Mouse (Mus musculus) spleen, postnatal 10 days (tissue): ENCODE data around the gene Adora1.
"Not testable (repeated sequence)": the region's sequence is repeated elsewhere in the genome, so short reads cannot be mapped to it uniquely, and the experiment has no call there.

Experiments used
- DNase-seq, 2 experiments: peaks; one replicate each; pipeline ENCODE4 v3.0.0; 2021 to 2022; ENCODE audit warnings: low spot score in 2 of 2

Gene Adora1

GRCm38 (mm10) chr1:134235391-134235921 is at the start of gene Adora1:
Gene Adora1, minus strand, starts transcription at chr1:134235431.
- DNase-seq: no peak

- DNase-seq: no peak
Observed at GRCm38 (mm10) chr1:134283108-134283507, 47.9 kb upstream of the Adora1 start.

- DNase-seq: no peak
Observed at GRCm38 (mm10) chr1:134282342-134282741, 47.1 kb upstream of the Adora1 start.

- no peak for DNase-seq
Observed at GRCm38 (mm10) chr1:134281563-134281962, 46.3 kb upstream of the Adora1 start.

GRCm38 (mm10) chr1:134280174-134280573 is 44.9 kb upstream of the Adora1 start:
- DNase-seq: no peak

- no peak for DNase-seq
Observed at GRCm38 (mm10) chr1:134276823-134277222, 41.6 kb upstream of the Adora1 start.

GRCm38 (mm10) chr1:134275616-134276464 is 40.6 kb upstream of the Adora1 start:
- no peak for DNase-seq

- no peak for DNase-seq
Observed at GRCm38 (mm10) chr1:134274483-134274920, 39.3 kb upstream of the Adora1 start.

- no peak for DNase-seq
Observed at GRCm38 (mm10) chr1:134273493-134274395, 38.5 kb upstream of the Adora1 start.

GRCm38 (mm10) chr1:134272754-134273250 is 37.6 kb upstream of the Adora1 start:
- DNase-seq: no peak

- DNase-seq: no peak
Observed at GRCm38 (mm10) chr1:134270026-134270425, 34.8 kb upstream of the Adora1 start.

GRCm38 (mm10) chr1:134265797-134266196 is 30.6 kb upstream of the Adora1 start:
- no peak for DNase-seq

GRCm38 (mm10) chr1:134264341-134264740 is 29.1 kb upstream of the Adora1 start:
- DNase-seq: no peak

- not testable (repeated sequence) for DNase-seq
Observed at GRCm38 (mm10) chr1:134249681-134250080, 14.4 kb upstream of the Adora1 start.

GRCm38 (mm10) chr1:134246590-134246989 is 11.4 kb upstream of the Adora1 start:
- no peak for DNase-seq

- no peak for DNase-seq
Observed at GRCm38 (mm10) chr1:134245004-134245717, 9.9 kb upstream of the Adora1 start.

- peak; percentile 61 to 88 for DNase-seq
Observed at GRCm38 (mm10) chr1:134243948-134244914, 9.0 kb upstream of the Adora1 start.

GRCm38 (mm10) chr1:134243505-134243904 is 8.3 kb upstream of the Adora1 start:
- no peak for DNase-seq

- no peak for DNase-seq
Observed at GRCm38 (mm10) chr1:134242286-134242685, 7.1 kb upstream of the Adora1 start.

- DNase-seq: no peak
Observed at GRCm38 (mm10) chr1:134241298-134241697, 6.1 kb upstream of the Adora1 start.
